Comparison of ENCODE assay signal across 9 mouse cellular contexts in genomic region chr10:20834806-20835575, GRCm38 (mm10).
DNase-seq lines count a peak whose midpoint lies in the region; ATAC-seq lines count a peak whose summit lies in the region.
"Had no signal": no experiment of that assay in that cellular context is flagged by ENCODE, and none has a peak within 500 bp of the region (broad histone marks: within the 10 kb centered on the region; RNA-seq: fewer than 3 reads in every experiment).

No protein-coding gene starts in this region.

- H3K4me2 ChIP-seq in midbrain, embryonic 14.5 days (ENCODE audit: low read length) = no peak overlapping the region

- H3K27ac ChIP-seq in midbrain, embryonic 14.5 days (replicated peaks; ENCODE audit: low read depth, low read length) = no peak overlapping the region

- H3K4me3 ChIP-seq in midbrain, embryonic 14.5 days (replicated peaks; ENCODE audit: low read depth, low read length) = no peak overlapping the region
- H3K4me3 ChIP-seq: erythroblast, embryonic 14.5 days had no signal

- H3K9ac ChIP-seq in midbrain, embryonic 14.5 days (replicated peaks; ENCODE audit: low read length) = no peak overlapping the region

- no peaks in the 10 kb centered on the region for H3K27me3 ChIP-seq in midbrain, embryonic 14.5 days (ENCODE audit: control insufficient read depth, insufficient read depth, low read length)

- ATAC-seq in common myeloid progenitor, adult 5-6 weeks (replicated peaks; ENCODE audit: low read depth, poor library complexity, severe bottlenecking) = peak; percentile 96
- ATAC-seq in midbrain, embryonic 14.5 days (ENCODE audit: low FRiP score, low TSS enrichment) = no peak

- H3K9me3 ChIP-seq in midbrain, embryonic 14.5 days (ENCODE audit: control insufficient read depth, low read length) = no peaks in the 10 kb centered on the region

- H3K4me1 ChIP-seq in midbrain, embryonic 14.5 days (ENCODE audit: control insufficient read depth, insufficient read depth, low read length) = no peaks in the 10 kb centered on the region

- no peaks in the 10 kb centered on the region for H3K36me3 ChIP-seq in midbrain, embryonic 14.5 days (ENCODE audit: control insufficient read depth, insufficient read depth, low read length)

- peak; percentile 10 for DNase-seq in spleen, adult 12 weeks (ENCODE audit: low spot score)
- no peak for DNase-seq in spleen, postnatal 4 days (ENCODE audit: low spot score in 2 of 2)
- peak; percentile 22 to 29 for DNase-seq in lung, postnatal 4 days
- peak; percentile 14 for DNase-seq in thymus, postnatal 4 days
- no peak for DNase-seq in embryo, embryonic 9.5 days (ENCODE audit: extremely low spot score)
- DNase-seq in midbrain, embryonic 14.5 days = no peak
- DNase-seq: cerebellum, adult 9-11 months had no signal

- 90% methylated on average over 11 of the region's 11 CpGs for WGBS in midbrain, embryonic 14.5 days

Comparison
In these comparisons a context has a peak if more than half of its experiments do, and no peak if none do; other contexts are left out.
1. DNase-seq: peak in spleen, adult 12 weeks (single experiment), lung, postnatal 4 days (2 of 2) and thymus, postnatal 4 days (single experiment); none in spleen, postnatal 4 days (0 of 2), embryo, embryonic 9.5 days (single experiment) and midbrain, embryonic 14.5 days (single experiment).